Mouse (Mus musculus) left cerebral cortex, adult 6 months (tissue): ENCODE measurements around the gene Dlx2. TPM values are rescaled to one million over a fixed set of nuclear protein-coding genes. Genes with fewer than 3 reads are reported as not detected.

Source experiments
- long read RNA-seq, 2 experiments: library from polyadenylated mRNA; unstranded; transcript quantifications; one replicate each; pipeline ENCODE4 v2.0.0; 2019 to 2020
- polyA plus RNA-seq: library from polyadenylated mRNA; unstranded; fragments of <200 nt; fragmentation: Nextera tagmentation; gene quantifications from 2 replicates; pipeline ENCODE4 v1.2.3, GENCODE M21; 2021

The Dlx2 gene
- polyA plus RNA-seq = 2.8 and 5.4 TPM in 2 replicates
- long read RNA-seq, experiment 1, transcript Dlx2-201 (3 exons, 2,473 nt) = major isoform, 56 of 59 reads
- long read RNA-seq, experiment 1, partial matches to known transcripts = 1 of 59 reads
- long read RNA-seq, experiment 1, other reads (novel, unspliced or antisense) = 2 of 59 reads
- long read RNA-seq, experiment 2, partial matches to known transcripts = 0 of 4 reads
- long read RNA-seq, experiment 2, other reads (novel, unspliced or antisense) = 0 of 4 reads

GRCm38 (mm10) chr2:71546640-71547071 is at the start of gene Dlx2:
Dlx2 (minus strand) TSS chr2:71546754.

GRCm38 (mm10) chr2:71528014-71528713 is 18.4 kb downstream of the Dlx2 start, which contains the start of gene Dlx1:
Dlx1 (plus strand) TSS chr2:71528113.

Other genes with a start within 250 kb of the Dlx2 start
- 120 and 145 TPM in 2 replicates for gene Slc25a12, start 179.0 kb downstream of the Dlx2 start, polyA plus RNA-seq
- 23.9 and 26.3 TPM in 2 replicates for gene Hat1, start 157.8 kb downstream of the Dlx2 start, polyA plus RNA-seq
- 12.7 and 13.7 TPM in 2 replicates for gene Metap1d, start 93.5 kb downstream of the Dlx2 start, polyA plus RNA-seq
- 10.4 and 16.8 TPM in 2 replicates for gene Dlx1, start 18.6 kb downstream of the Dlx2 start, polyA plus RNA-seq
- gene Itga6, start 198.9 kb upstream of the Dlx2 start, polyA plus RNA-seq = 2.6 and 3.7 TPM in 2 replicates